Mouse (Mus musculus): ENCODE data around the gene Defb28.

Gene Defb28

DNA sequence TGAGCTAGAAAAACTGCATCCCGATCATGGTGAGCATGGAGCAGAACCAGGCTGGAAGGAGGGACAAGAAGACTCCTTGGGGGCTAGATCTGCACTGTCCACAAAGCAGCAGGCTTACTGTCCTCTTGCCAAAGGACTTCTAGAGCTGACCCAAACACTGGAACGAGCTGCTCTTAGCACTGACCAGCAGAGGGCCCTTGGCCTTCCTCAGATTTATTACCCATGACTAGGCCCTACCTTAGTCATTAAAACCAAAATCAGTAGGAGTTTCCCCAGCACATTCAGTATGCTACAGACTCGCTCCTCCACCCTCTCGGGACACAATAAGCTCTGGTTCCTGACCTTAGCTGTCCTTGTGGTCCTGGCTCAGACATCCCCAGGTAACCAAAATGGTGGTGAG is at the start of gene Defb28:
Gene Defb28 (plus strand): TSS at position 275 of the 400 bp plus-strand sequence.
- DNase-seq (ENCODE audit: low spot score), result no peak

- peak; percentile 79 for DNase-seq (ENCODE audit: low spot score)
These were observed 47.1 kb upstream of the Defb28 start for GRCm38 (mm10) chr2:152470973-152471372.

DNA sequence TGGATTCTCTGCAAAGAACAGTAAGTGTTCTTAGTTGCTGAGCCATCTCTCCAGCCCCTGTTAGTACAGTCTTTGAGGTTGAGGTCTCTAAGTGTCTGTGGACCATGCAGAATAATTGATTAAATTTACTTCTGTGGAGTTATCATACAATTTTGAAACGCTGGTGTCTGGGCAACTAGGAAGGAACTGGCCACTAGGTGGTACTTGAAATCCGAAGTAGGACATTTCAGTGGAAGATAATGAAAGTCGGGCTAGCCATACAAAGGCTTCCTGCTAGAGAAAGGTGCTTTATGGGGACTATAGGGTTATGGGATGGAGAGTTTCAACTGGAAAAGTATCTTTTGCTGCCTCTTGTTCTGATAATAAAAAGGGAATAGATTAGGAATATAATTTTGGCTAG is 45.6 kb upstream of the Defb28 start:
- DNase-seq (ENCODE audit: low spot score), result no peak

DNA sequence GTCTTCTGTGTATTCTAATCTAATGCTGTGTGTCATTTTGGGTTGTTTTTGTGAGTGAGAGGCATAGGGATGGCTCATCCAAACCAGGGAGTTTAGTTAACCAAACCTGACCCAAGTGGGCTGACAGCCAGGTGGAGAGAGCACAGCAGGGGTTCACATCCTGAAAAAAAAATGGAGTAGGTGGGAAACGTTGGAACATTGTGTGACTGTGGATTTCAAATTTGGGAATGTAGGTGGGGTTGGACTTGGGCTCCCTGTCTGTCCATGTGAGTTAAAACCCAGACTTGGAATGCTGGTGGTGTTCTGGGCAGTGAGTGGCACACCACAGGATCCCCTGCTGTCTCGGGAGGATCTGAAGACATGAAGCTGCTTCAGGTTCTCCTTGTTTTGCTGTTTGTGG is 41.3 kb upstream of the Defb28 start, which contains the start of gene Defb20:
Gene Defb20 (plus strand): TSS at position 301 of the 400 bp plus-strand sequence.
- no peak for DNase-seq (ENCODE audit: low spot score)

DNA sequence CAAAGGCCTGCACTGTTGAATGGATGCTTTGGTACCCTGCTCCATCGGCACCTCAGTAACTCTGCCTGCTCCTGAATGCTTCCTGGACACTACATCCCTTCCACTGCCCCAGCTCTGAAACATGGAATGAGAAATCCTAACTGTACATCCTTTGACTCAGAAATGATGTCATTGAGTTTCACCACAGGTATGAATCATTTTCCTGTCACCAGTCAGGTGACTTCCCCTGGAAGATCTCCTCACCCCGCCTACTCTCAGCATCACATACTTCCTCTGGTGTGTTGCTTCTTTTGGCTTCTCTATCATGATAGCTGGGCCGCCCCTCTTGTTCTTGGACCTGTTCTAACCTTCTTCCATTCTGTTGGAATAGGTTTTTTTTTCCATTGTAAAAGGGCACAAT is 37.2 kb upstream of the Defb28 start:
- no peak for DNase-seq (ENCODE audit: low spot score)

- no peak for DNase-seq (ENCODE audit: low spot score)
These were observed 36.3 kb upstream of the Defb28 start for GRCm38 (mm10) chr2:152481726-152482125.

GRCm38 (mm10) chr2:152487024-152487423 is 31.0 kb upstream of the Defb28 start:
- peak; percentile 12 for DNase-seq (ENCODE audit: low spot score)

DNA sequence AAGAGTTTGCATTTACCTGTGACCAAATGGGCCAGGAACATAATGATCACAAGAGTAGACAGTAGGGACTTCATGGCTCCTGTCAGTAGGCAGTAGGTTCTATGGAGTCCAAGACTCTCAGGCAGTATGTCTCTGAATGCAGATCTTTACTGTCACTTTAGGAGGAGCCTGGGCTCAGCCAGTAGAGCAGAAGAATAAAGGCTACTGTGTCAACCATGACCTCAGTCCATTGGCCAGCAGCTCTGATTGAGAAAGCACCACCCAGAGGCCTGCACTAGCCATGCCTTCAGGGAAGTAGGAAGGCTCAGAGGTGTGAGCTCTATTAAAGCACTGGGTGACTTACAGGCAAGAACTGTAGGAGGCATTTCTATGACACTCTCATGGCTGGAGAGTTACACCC is 28.0 kb upstream of the Defb28 start, which contains the start of gene Defb22:
Gene Defb22 (minus strand): TSS at position 101 of the 400 bp plus-strand sequence.
- DNase-seq (ENCODE audit: low spot score), result no peak

DNA sequence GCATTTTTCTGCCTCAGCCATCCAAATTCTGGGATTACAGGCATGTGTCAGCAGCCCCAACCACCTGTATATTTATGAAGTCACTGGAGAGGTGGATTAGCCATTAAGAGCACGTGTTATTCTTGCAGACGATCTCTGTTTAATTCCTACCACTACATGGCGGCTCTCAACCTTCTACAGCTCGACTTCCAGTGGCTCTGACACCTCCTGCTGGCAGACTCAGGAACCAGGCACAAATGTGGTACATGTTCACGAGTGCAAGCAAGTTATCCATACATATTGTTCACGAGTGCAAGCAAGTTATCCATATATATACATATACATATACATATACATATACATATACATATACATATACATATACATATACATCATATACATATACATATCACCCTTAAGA is 24.9 kb upstream of the Defb28 start:
- DNase-seq (ENCODE audit: low spot score), result no peak

- no peak for DNase-seq (ENCODE audit: low spot score)
These were observed 20.0 kb upstream of the Defb28 start for GRCm38 (mm10) chr2:152498020-152498419.

DNA sequence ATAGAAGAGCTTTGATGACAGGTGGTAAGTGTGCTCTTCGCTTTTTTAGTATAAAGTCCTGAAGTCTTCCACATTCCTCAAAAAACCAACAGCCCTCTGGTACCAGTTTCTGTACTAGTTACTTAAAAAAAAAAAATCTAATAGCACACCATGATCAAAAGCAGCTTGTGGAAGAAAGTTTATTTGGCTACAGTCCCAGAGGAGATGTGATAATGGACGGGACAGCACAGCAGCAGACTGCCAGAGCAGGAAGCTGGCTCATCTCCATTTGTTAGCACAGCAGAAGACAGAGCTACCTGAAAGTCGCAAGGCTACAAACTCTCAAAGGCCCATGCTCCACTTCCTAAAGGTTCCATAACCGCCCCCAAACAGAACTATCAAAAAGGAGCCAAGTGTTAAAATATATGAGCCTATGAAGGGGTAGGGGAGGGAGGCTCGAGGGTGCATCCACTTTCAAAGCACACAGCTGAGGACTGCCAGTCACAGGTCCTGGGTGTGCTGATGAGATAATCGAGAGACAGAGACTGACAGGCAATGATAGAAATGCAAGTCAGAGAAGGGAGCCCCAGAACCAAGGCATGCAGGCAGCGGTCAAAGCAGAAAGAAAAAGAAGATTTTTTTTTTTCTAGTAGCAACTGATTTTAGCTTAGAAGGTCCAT is 17.7 kb upstream of the Defb28 start:
- no peak for DNase-seq (ENCODE audit: low spot score)

GRCm38 (mm10) chr2:152500863-152501229 is 17.2 kb upstream of the Defb28 start:
- DNase-seq (ENCODE audit: low spot score), result no peak

GRCm38 (mm10) chr2:152503950-152504349 is 14.1 kb upstream of the Defb28 start:
- no peak for DNase-seq (ENCODE audit: low spot score)

DNA sequence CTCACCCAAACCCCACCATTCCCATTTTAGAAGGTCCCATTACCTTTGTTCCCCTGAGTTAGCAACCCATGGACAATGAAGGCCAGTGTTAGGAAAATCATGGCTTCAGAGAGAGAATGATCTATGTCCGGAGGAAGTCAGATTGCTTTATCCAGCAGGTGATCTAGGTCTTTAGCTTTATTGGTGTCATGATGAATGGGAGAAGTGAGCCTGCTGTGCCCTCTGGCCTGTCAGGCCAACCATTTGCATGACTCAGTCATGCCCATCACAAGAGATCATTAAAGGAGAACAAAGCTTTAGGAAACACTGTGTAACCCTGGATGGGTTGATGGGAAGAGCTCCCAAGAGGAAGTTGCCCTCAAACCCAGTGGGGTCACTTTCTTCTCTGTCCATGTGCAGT is 6.5 kb upstream of the Defb28 start, which contains the start of gene Defb26:
Gene Defb26 (minus strand): TSS at position 101 of the 400 bp plus-strand sequence.
- DNase-seq (ENCODE audit: low spot score), result no peak

GRCm38 (mm10) chr2:152516084-152516483 is 2.0 kb upstream of the Defb28 start:
- DNase-seq (ENCODE audit: low spot score), result no peak

DNA sequence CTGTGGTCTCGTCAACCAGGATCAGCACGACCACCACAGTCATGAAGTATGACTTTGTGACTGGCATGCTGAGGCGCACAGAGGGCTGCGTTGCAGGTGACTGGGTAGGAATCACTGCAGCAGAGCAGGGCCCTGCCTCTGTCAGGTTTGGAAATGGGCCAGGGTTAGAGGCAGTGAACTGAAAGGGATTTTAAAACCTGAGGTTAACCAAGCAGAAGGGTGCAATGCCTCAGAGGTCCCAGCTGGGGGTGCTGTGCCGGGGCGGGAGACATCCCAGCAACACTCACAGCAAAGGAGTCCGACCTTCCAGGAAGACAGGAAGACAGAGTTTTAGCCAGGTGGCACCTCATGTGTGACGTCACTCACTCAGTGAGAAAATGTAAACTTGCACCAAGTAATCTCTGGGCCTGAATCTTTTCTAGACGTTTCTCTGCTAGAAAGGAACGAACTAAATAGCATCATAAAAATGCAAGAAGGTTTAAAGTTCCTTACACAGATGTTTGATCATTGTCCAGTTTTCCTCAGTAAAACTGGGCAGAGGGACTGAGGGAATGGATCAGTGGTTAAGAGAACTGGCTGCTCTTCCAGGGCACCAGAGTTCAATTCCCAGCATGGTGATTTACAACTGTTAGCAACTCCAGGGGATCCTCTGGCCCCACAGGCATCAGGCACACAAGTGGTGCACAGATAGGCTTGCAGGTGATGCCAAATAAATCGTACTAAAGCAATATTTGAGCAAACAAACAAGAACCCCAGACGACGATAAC is 22.1 kb downstream of the Defb28 start, which contains the start of gene Defb29:
Gene Defb29 (minus strand): TSS at position 155 of the 767 bp plus-strand sequence.
- DNase-seq (ENCODE audit: low spot score), result no peak

DNA sequence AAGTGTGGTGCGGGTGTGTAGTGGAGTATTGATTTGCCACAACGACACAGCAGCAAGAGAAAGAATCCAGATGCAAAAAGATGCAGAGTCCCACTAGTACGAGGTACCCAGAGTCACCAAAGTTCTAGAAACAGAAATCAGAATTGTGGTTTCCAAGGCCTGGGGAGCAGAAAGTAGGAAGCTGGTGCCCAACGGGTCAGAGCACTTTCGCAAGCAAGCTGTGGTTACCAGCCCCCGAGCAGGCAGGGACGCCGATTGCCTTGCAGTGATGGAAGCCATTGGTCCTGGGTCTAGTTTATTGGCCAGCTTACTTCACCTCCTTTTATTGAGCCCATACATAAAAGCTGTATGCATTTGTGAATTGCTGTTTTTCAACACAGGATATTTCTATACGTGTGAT is 23.9 kb downstream of the Defb28 start:
- DNase-seq (ENCODE audit: low spot score), result no peak

DNA sequence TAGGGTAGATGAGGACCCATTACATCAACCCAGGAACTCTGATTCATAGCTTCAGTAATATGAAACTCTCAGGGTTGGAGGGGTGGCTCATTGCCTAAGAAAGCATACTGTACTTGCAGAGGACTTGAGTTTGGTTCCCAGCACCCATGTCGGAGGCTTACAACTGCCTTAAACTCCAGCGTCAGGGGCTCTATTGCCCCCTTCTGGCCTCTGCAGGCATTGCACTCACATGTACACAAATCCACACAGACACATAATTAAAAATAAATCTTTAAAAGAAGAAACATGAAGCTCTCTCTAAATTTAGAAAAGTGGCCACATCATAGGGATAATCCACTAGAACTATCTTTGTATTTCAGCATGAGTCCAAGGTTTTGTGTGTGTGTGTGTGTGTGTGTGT is 24.8 kb downstream of the Defb28 start:
- no peak for DNase-seq (ENCODE audit: low spot score)

DNA sequence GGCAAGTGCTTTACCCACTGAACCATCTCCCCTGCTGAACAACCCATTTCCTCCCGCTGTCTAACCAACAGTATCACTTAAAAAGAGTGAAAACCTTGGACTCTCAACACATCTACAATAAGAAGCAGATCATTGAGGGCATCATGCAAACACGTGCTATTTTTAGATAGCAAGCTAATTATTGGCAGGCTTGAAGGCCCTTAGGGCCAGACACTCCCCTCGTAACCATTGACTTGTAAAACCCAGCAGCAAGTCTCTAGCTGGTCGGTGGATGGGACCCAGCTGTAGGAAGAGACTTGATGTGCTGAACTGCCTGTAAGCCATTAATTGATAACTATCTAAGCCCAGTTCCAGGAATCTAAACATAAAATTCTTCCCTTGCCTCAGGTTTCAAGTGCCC is 25.4 kb downstream of the Defb28 start:
- DNase-seq (ENCODE audit: low spot score), result no peak

DNA sequence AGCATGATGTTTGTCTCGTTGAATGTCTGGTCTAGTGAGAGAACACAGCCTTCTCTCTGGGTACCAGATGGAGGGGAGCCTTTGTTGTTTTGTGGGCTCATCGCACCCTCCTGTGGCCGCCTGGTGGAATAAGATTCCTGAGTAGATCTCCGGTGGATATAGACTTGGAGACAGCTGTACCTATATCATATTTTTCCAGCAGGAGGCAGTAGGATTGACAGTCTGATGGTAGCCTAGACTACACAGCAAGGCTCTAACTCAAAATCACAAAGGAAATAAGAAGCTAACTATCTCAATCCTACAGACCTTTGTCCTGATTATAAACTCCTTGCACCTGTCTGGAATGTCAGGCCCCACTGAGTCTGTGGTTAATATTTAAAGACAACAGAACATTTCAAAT is 26.6 kb downstream of the Defb28 start:
- peak; percentile 73 for DNase-seq (ENCODE audit: low spot score)

DNA sequence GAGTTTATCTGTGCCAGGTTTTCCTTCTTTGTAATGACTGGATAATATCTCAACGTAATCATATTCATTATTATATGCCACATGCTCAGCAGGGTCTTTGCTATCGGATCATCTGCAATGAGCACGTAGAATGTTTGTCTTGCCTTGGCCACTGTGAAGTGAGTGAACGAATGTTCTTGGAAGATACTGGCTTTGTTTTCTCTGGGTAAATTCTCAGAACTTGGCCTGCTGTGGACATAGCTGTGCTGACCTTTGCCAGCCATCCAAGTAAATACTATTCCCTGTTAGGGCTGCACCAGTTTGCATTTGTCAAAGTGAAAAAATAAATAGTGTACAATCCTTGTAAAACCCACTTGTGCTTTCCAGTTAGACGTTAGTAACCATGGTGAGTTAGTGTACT is 30.1 kb downstream of the Defb28 start:
- DNase-seq (ENCODE audit: low spot score), result no peak

DNA sequence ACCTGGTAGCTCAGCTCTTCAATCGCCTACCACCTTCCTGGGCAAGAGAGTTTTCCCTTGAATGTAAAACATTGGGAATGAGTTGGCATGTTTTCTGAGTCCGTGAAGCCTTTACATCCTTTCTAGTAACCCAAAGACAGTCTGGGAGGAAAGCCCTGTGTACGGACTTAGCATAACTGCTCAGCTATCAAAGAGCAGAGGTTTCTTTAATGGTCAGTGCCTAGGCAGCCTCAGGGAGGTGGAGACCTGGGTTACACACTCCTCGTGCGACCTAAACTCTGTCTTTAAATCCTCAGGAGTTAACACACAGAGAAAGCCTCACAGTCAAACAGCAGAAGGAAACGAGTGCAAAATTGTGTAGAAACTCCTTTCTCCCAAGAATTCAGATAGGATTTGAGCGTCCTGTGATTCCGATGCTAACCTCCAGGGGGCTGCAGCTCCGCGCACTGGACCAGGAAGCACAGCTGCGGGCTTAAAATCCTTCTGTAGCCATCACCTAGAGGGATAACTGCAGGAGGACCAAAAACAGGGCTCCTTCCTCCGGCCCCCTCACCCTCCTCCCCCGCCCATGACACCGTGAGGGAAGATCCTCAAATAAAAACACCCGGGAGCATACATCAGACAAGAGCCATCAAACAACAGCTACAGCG is 35.8 kb downstream of the Defb28 start:
- DNase-seq (ENCODE audit: low spot score), result peak; percentile 86

- no peak for DNase-seq (ENCODE audit: low spot score)
These were observed 38.6 kb downstream of the Defb28 start for GRCm38 (mm10) chr2:152556655-152557054.
